Mouse (Mus musculus): ENCODE measurements around the gene Sstr2. TPM values are rescaled to one million over a fixed set of nuclear protein-coding genes. Genes with fewer than 3 reads are reported as not detected.

Sstr2 gene
- total and polyA plus RNA-seq, 3 experiments = 0.77 to 0.82 TPM; not detected in 1

DNA sequence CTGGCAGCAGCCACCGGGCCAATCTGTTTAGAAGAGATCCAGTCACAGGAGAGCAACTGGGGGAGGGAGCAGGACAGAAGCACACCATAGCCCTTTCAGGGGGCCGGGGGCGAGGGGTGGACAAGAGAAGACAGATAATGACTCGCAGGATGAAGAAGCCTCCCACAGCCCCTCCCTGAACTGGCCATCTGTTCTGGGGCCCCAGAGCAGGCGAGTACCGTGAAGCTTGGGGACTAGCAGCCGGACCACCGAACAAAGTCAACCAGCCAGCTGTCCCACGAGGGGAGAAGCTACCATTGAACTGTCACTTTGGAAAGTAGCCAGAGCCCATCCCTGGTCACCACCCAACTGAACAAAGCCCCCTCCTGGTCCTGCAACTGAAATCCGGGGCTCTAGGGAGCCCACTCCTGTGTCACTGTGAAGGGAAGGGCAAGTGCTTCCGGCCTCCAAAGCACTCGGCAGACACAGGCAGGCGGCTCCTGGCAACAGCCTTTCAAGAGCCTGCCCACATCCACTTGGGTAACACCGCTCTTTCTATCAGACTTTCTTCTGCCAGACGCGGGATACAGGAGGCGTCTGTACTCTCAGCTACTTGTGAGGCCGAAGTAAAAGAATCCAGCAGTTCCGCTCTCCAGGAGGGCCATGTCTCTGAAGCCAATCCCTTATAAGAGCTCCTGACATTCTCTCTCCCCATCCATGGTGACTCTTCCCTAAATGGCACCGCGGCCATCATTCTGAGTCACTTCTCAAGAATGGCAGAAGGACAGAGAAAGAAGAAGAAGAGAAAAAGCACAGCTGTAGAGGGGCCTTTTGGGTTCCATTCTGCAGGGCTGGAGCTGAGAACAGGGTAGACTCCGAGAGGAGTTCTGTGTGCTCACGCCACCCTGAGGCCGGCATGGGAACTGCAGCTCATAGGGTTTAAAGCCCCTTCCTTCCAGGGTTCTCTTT is 7.2 kb upstream of the Sstr2 start (continued):
- TF ChIP-seq POLR2A (IDR thresholded peaks at IDR 0.05; ENCODE audit: control insufficient read depth in 1 of 2, insufficient read depth in 1 of 2, low read depth in 1 of 2, low read length in 2 of 2, poor library complexity in 1 of 2) (no peak), KAT2A (conservative IDR thresholded peaks at IDR 0.05; ENCODE audit: low read depth, low read length) (no peak), GATA1 (IDR thresholded peaks at IDR 0.05; ENCODE audit: low read depth, low read length) (no peak), EP300 (IDR thresholded peaks at IDR 0.05; ENCODE audit: low read depth in 1 of 2, low read length in 2 of 2) (no peak), SMC3 (IDR thresholded peaks at IDR 0.05; ENCODE audit: low read depth, low read length) (peak; percentile 74), MYC (IDR thresholded peaks at IDR 0.05; ENCODE audit: low read depth, low read length) (no peak), HCFC1 (IDR thresholded peaks at IDR 0.05; ENCODE audit: low read depth, low read length) (no peak)

- no peak overlapping the region for H3K9ac ChIP-seq (ENCODE audit: control insufficient read depth, low read depth, low read length, poor library complexity, severe bottlenecking)
- H3K4me3 ChIP-seq (ENCODE audit: control insufficient read depth in 1 of 2, insufficient read depth in 1 of 2, low read depth in 2 of 2, low read length in 2 of 2) = no peak overlapping the region
- H3K79me2 ChIP-seq (ENCODE audit: control insufficient read depth, insufficient read depth, low read length, poor library complexity) = no peaks in the 10 kb centered on the region; the same call in 1 of the 2 replicates
- TF ChIP-seq ETS1 (IDR thresholded peaks at IDR 0.05; ENCODE audit: low read depth, low read length) (no peak), ZNF384 (IDR thresholded peaks at IDR 0.05; ENCODE audit: low read depth, low read length) (no peak), MXI1 (IDR thresholded peaks at IDR 0.05; ENCODE audit: low read depth, low read length) (no peak), UBTF (IDR thresholded peaks at IDR 0.05; ENCODE audit: borderline replicate concordance, insufficient read depth, low read depth, low read length) (no peak), RAD21 (IDR thresholded peaks at IDR 0.05; ENCODE audit: low read depth, low read length) (no peak), GABPA (IDR thresholded peaks at IDR 0.05; ENCODE audit: low read depth, low read length) (no peak), TBP (IDR thresholded peaks at IDR 0.05; ENCODE audit: low read depth, low read length) (no peak), EP300 (IDR thresholded peaks at IDR 0.05; ENCODE audit: low read depth in 1 of 2, low read length in 2 of 2) (no peak), MYC (IDR thresholded peaks at IDR 0.05; ENCODE audit: low read depth, low read length) (no peak), MAZ (IDR thresholded peaks at IDR 0.05; ENCODE audit: low read depth, low read length) (no peak), GATA1 (IDR thresholded peaks at IDR 0.05; ENCODE audit: low read depth, low read length) (no peak), CHD1 (IDR thresholded peaks at IDR 0.05; ENCODE audit: low read depth, low read length) (no peak), TAL1 (IDR thresholded peaks at IDR 0.05; ENCODE audit: low read length) (no peak), POLR2AphosphoS5 (IDR thresholded peaks at IDR 0.05; ENCODE audit: borderline replicate concordance, low read depth, low read length) (no peak)
- no peaks in the 10 kb centered on the region for H3K36me3 ChIP-seq (ENCODE audit: control insufficient read depth in 1 of 2, insufficient read depth in 2 of 2, low read length in 2 of 2)
- DNase-seq (ENCODE audit: low read depth, low spot score) = no peak
- 0 out of 4 replicates have a peak, but pooled peaks cover 0 to 2% of the 10 kb centered on the region in 2 experiments for H3K27me3 ChIP-seq (ENCODE audit: control insufficient read depth in 1 of 2, insufficient read depth in 2 of 2, low read length in 2 of 2)
- H3K27ac ChIP-seq (ENCODE audit: control insufficient read depth, low read depth, low read length) = no peak overlapping the region
- peaks cover 0 to 1% of the 10 kb centered on the region in 2 experiments; a peak in 2 of 4 replicates for H3K4me1 ChIP-seq (ENCODE audit: control insufficient read depth in 1 of 2, insufficient read depth in 2 of 2, low read length in 2 of 2)
- H3K9me3 ChIP-seq (replicated peaks; ENCODE audit: insufficient read depth, low read length) = no peaks in the 10 kb centered on the region
Observed at GRCm38 (mm10) chr11:113614476-113614875, 4.7 kb upstream of the Sstr2 start.

All from MEL (cell line).